Mouse (Mus musculus): ENCODE data around the gene Dock1.

GRCm38 (mm10) chr7:134673135-134673534 lies 2.7 kb downstream of the Dock1 start:
- TF ChIP-seq CTCF (IDR thresholded peaks at IDR 0.05) (no peak), EP300 (IDR thresholded peaks at IDR 0.05) (no peak)

Data from lung, postnatal 0 days (tissue).